Mouse (Mus musculus) brain, embryonic 14.5 days (tissue): ENCODE results near the gene Lama5.

Experiments used
- CTCF ChIP-seq: fragments of 200-500 bp; IDR thresholded peaks from 2 replicates; pipeline ENCODE4 v1.5.1; 2012; ENCODE audit warnings: inconsistent platforms, mild to moderate bottlenecking, moderate library complexity, borderline replicate concordance; ENCODE audit not compliant: insufficient read depth, insufficient read length; ENCODE audit errors: extremely low read depth
- POLR2A ChIP-seq: fragments of 200-500 bp; IDR thresholded peaks from 2 replicates; pipeline ENCODE4 v1.6.1; 2012; ENCODE audit warnings: mild to moderate bottlenecking, inconsistent platforms, borderline replicate concordance; ENCODE audit not compliant: poor library complexity, insufficient read depth, insufficient read length, severe bottlenecking; ENCODE audit errors: extremely low read depth

- TF ChIP-seq CTCF: no peak
- no peak for TF ChIP-seq POLR2A
Measured at GRCm38 (mm10) chr2:180221051-180221450, 4.6 kb downstream of the Lama5 start.
